Mouse (Mus musculus) MN1 (cell line): ENCODE measurements around the gene Spatc1l.
A peak's percentile ranks its signal among the peaks of the same experiment; 100 is the strongest.

Source experiments
- DNase-seq: peaks from one replicate; pipeline ENCODE4 v3.0.0-alpha.2; 2016; ENCODE audit warnings: low spot score

The Spatc1l gene

GRCm38 (mm10) chr10:76561972-76562371, at the start of gene Spatc1l:
TSS of gene Spatc1l (plus strand) at chr10:76562272.
- DNase-seq: no peak

GRCm38 (mm10) chr10:76512965-76513583, 49.0 kb upstream of the Spatc1l start:
- DNase-seq: peak; percentile 80

- no peak for DNase-seq
Measured at GRCm38 (mm10) chr10:76530922-76531321, 31.1 kb upstream of the Spatc1l start.

GRCm38 (mm10) chr10:76531375-76531774, 30.7 kb upstream of the Spatc1l start, which contains the start of gene Lss:
TSS of gene Lss (plus strand) at chr10:76531588.
- peak; percentile 98 for DNase-seq

- peak; percentile 31 for DNase-seq
Measured at GRCm38 (mm10) chr10:76531828-76532227, 30.2 kb upstream of the Spatc1l start.

- DNase-seq: no peak
Measured at GRCm38 (mm10) chr10:76535526-76535925, 26.5 kb upstream of the Spatc1l start.

GRCm38 (mm10) chr10:76537619-76538018, 24.5 kb upstream of the Spatc1l start:
- DNase-seq: peak; percentile 65

GRCm38 (mm10) chr10:76541336-76542085, 20.6 kb upstream of the Spatc1l start:
- no peak for DNase-seq

- no peak for DNase-seq
Measured at GRCm38 (mm10) chr10:76542636-76543375, 19.3 kb upstream of the Spatc1l start.

GRCm38 (mm10) chr10:76546566-76546965, 15.5 kb upstream of the Spatc1l start:
- no peak for DNase-seq

- DNase-seq: no peak
Measured at GRCm38 (mm10) chr10:76548218-76548617, 13.9 kb upstream of the Spatc1l start.

GRCm38 (mm10) chr10:76550458-76550857, 11.6 kb upstream of the Spatc1l start:
- no peak for DNase-seq

GRCm38 (mm10) chr10:76551556-76551955, 10.5 kb upstream of the Spatc1l start:
- peak; percentile 30 for DNase-seq

- peak; percentile 81 for DNase-seq
Measured at GRCm38 (mm10) chr10:76554061-76554460, 8.0 kb upstream of the Spatc1l start.

GRCm38 (mm10) chr10:76569996-76570685, 8.1 kb downstream of the Spatc1l start:
- no peak for DNase-seq

GRCm38 (mm10) chr10:76571070-76571469, 9.0 kb downstream of the Spatc1l start:
- DNase-seq: no peak

GRCm38 (mm10) chr10:76572151-76572550, 10.1 kb downstream of the Spatc1l start:
- no peak for DNase-seq

GRCm38 (mm10) chr10:76575374-76575773, 13.3 kb downstream of the Spatc1l start, which contains the start of gene Ftcd:
TSS of gene Ftcd (plus strand) at chr10:76575648.
- DNase-seq: no peak

GRCm38 (mm10) chr10:76576920-76577319, 14.8 kb downstream of the Spatc1l start:
- DNase-seq: no peak

GRCm38 (mm10) chr10:76584138-76584537, 22.1 kb downstream of the Spatc1l start:
- no peak for DNase-seq

- DNase-seq: no peak
Measured at GRCm38 (mm10) chr10:76586190-76586589, 24.1 kb downstream of the Spatc1l start.

GRCm38 (mm10) chr10:76590197-76590596, 28.1 kb downstream of the Spatc1l start:
- no peak for DNase-seq
